Mouse (Mus musculus): ENCODE data around the gene Bcam.
A peak's percentile ranks its signal among the peaks of the same experiment; 100 is the strongest.

Bcam gene

DNA sequence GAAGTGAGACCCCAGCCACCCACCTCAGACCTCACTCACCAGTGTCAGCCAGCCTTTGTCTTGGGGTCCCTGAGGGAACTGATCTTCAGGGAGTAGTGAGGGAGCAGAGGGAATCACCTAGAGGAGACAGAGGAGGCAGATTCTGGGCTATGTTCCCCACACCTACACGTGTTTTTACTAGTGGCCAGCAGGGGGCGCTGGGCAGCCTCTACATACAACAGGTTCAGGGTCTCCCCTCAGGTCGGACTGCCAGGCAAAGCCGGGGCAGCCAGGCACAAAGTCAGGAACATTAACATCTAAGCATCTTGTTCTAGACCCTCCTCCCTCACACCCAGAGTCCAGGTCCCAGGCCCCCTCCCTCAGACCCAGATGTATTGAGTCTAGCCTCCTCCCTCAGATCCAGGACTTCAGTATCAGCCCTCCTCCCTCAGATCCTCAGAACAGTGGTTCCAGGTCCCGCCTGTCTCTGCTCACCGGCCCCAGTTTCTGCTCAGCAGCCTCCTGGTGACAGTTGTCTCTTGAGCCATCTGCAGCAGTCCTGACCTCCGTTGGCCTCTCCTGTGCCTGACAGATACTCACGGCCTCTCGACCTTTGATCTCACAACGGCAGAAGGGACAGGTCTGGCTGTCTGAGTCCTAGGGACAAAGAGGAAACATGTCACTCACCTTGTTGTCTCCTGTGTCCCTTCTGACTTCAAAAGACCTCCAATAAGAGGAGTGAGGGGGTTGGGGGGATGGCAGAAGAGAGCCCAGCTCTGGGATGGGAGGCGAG is 14.1 kb upstream of the Bcam start:
- no peak for DNase-seq

DNA sequence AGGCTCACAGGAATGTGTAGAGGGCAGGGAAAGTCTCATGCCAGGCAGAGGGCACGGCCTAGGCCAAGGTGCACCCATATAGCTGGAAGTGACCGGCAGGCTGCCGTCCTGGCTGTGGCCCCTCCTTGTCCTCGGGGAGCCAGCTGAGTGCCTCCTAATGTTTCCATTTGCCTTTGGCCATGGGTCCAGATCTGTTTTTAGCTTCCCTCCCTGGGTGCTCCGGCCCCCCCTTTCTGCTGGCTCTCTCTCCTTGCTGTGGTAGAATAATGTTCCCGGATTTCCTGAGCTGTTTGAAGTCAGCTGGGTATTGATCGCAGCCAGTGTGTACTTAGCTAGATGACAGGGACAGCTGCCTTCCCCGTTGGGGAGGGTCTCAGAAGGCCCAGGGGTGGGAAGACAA is 12.8 kb upstream of the Bcam start:
- DNase-seq, result peak; percentile 55

DNA sequence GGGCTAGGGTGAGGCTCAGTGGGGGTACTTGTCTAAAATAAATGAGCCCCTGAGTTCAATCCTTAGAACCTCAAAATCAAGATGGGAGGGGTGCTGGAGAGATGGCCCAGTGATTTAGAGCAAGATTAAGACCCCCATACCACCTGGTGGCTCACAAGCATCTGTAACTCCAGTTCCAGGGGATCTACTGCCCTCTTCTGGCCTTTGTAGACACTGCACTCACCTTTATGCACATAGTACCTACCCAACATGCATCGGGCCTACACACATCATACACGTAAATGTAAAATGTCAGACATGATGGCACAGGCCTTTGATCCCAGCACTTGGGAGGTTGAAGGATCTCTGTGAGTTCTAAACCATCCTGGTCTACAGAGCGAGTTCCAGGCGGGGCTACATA is 11.8 kb upstream of the Bcam start:
- DNase-seq, result peak; percentile 70

DNA sequence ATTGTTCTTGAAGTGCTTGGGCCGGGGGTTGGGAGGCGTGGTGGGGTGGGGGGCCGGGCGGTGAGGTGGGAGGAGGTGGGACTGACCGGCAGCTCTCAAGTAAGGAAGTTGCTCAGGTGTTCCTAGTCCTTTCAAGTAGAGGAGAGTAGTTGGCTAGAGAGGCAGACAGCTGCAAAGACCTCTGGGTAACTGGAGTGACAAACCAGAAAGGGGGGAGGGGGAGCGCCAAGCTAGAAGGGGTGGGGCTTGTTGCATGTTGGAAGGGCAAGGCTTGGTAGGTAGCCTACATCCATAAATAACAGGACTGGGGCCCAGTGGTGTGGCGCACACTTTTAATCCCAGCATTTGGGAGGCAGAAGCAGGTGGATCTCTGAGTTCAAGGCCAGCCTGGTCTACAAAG is 10.9 kb upstream of the Bcam start:
- DNase-seq, result no peak

DNA sequence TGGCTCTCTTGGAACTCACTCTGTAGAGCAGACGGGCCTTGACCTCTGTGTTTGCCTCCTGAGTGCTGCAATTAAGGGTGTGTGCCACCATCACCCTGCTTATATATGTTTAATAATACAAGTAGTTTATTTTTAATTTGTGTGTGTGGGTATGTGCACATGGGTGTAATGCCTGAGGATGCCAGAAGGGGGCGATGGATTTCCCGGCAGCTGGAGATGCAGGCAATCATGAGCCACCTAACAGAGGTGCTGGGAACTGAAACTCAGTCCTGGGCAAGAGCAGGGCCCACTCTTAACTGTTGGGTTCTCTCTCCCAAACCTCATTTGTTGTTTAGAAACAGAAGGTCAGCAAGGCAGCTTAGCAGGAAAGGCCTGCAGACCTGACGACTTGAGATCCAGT is 9.1 kb upstream of the Bcam start:
- DNase-seq, result no peak

DNA sequence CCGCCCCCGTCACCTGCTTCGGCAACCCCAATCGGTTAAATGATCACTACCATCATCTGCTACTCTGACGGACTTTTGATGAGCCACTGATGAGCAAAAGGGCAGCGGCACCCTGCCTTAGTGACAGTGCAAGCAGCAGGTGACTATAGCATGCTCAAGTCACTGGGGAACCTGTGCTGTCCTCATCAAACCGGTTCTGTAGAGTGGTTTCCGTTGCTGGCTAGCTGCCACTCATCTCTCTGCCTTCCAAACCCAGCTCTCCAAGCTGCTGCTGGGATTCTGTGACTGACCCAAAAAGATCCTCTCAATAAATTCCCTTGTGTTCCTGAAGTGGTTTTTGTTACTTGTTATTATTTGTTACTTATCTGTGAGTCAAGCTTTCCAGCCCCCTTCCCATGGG is 7.8 kb upstream of the Bcam start:
- DNase-seq, result peak; percentile 77

DNA sequence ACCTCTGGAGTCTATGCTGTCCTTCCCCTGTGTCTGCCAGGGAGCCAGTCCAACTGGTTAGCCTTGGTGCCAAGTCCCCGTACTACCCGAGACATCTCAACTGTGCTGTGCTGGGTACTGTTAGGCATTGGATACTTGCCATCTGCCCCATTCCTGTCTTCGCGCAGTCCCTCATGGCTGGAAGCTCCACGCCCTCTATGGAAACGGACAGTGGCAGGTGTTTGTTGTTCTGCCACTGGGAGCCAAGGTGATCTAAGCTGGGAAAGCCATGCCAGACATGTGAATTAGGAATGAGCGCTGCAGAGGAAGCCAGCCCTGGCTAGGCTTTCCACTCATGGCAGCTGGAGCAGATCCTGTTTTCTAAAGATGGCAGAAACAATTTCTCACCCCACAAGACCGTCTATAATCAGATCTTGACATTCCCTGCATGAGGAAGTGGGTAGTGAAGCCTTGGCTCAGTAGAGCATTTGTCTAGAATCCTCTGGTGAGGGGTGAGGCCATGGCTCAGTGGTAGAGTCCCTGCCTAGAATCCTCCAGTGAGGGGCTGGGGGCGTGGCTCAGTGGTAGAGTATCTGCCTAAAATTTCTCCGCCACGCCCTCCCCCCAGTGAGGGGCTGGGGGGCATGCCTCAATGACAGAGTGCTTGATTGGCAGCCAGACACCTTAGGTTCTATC is 6.4 kb upstream of the Bcam start:
- no peak for DNase-seq

DNA sequence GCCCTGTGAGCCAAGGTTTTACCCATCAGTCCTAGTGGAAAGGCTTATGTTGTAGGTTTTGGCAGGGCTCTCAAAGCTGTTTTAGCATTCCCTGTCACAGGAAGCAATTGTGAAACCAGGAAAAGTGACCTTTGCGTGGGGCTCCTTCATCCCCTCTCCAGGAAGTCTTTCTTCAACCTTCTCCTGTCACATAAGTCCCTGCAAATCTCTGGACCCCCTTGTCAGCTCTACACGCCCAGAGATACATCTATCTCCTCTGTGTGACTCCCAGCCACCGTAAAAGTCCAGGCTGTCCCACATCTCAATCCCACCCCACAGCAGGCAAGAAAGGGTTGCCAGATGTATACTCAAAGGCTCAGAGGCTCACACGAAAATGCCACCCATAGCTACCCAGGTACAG is 866 bp upstream of the Bcam start:
- no peak for DNase-seq

DNA sequence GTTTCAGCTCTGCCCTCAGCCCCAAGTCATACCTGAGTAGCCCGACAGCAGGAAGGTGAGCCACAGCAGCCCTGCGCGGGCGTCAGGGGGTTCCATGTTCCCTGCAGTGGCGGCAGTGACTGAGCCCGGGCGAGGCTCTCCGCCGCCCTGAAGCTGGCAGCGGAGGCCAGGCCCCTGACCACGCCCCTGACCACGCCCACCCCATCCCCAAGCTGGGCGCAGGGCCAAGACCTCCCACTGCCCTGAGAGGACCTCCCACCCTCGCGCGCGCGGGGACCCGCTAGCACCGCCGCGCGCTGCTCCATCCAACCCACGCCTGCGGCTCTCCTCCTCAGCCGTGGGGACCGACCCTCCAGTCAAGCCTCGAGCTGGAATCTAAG is 451 bp downstream of the Bcam start:
- peak; percentile 97 for DNase-seq

DNA sequence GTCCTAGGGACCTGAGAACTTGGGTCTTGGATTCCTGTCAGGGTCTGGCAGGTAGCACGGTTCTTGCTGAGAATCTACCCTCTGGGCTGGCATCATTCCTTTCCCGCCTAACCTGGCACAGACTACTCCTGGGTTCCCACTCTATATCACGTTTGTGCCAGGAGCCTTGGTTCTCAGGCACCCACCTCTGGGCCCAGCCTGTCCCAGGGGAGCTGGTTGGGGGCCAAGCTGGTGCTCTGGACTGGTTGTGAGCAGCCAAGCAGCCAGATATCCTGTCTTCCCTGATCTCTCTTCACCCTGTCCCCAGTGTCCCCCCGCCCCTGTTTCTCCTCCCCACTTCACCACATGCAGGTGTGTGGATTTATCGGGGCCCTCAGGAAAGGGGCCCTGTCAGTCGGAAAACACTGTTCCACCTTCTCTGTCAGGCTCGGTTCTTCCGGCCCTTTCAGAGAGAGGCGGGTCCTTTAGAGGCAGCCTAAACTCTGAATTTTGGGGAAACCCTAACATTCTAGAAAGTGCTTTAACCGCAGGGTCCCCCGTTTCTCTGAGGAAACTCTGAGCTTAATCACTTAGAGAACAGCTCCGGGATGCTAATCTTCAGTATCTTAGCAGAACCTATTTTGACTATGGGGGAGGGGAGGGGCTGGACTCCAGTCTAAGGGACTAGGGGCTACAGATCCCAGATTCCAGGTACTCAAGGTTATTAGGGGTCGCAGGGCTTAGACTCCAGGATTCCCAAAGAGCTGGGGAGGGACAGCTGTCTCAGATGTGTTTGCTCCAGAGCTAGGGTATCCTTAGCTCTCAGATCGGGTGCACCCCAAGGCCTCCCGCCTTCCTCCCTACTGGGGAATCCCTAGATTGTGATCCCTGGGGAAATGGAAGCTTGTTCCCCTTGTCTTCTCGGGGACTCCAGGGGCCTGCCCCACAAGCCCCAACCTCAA is 1.1 kb downstream of the Bcam start:
- no peak for DNase-seq

DNA sequence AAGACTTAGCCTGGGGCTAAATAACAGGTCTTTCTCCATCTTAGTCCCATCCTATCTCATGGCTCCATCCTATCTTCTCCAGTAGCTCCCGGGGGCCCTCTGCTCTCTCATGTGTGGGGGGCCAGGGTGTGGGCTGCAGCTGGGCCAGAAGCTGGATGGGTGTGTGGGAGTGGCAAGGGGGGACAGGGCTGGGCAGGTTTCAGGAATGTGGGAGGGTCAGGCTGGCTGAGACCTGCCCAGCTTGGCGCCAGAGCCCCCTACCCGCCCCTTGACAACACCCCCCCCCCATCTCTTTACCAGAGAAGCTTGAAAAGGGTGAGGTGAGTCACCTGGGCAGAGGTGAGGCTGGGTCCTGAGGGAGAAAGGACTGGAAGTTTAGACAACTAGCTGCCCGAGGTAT is 1.8 kb downstream of the Bcam start:
- no peak for DNase-seq

DNA sequence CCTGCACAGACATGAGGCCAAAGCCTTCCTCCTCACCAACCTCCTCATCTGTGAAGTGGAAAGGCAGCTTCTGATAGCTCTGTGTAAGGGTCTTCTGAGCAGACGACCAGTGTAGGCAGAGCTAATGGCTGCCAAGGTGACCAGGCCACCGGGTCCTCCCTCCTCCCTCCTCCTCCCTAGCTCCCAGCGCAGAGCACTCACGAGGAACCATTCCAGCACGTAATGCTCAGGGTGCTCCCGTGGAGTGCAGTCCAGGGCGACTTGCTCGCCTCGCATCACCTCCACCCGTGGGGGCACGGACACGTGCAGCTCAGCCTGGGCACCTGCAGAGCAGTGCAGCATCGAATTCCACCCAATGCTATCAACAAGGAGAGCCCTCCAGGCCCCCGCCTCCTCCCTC is 2.6 kb downstream of the Bcam start:
- DNase-seq, result no peak

DNA sequence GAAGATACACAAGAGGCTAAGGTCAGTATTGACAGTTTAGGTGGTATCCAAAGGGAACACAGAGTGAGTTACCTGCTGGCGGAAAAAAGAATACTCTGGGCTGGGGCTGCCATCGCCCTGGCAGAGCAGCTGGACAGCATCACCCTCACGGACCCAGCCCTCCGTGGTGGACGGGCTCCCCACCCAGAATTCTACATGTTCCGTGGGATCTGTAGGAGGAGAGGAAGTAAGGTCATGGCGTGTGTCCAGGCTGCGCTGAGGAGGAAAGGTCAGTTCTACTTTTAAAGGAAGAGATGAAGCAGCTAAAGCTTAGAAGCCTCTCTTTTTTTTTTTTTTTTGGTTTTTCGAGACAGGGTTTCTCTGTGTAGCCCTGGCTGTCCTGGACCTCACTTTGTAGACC is 6.2 kb downstream of the Bcam start:
- no peak for DNase-seq

DNA sequence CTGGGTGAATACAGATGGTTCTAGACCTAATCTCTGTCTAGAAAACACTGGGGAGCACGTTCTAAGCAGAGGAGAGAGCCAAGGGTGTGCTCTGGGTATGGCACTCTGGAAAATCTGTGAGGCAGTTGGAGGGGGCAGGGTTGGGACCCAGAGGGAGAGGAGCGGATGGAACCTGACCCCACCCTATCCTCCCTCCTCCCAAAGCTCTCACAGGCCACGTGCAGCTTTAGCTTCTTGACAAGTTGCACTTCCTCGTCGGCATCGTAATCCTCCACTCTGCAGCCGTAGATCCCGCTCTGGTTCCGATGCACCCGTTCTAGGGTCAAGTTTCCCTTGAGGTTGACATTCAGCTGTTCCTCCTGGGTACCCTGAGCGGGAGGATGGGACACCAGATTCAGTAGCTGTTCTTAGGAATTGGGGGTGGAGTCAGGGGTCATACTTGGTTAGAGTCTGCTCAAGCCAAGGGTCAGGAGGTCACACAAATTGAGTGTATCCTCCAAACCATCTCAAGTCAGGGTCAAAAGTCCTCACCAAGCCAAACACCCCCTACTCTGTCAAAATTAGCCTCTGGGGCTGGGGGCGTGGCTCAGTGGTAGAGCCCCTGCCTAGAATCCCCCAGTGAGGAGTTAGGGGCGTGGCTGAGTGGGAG is 6.9 kb downstream of the Bcam start:
- DNase-seq, result peak; percentile 23

DNA sequence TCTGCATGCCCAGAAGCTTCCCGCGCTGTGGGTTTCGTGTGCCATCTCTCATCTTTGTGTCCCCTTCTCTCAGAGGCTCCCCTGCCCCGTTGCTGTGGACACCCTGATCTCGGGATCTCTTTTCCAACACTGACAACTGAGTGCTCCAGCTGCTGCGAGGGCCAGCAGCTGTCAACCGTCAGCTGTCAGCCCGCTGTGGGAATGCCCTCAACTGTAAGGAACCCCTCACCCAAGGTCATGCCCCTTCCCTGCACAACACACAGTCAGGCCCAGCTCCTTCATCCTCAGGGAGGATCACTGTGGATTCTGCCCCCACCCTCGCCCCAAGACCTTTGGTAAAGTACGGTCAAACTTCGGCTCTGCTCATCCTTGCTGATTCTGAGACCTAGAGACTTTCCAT is 8.5 kb downstream of the Bcam start:
- DNase-seq, result no peak

DNA sequence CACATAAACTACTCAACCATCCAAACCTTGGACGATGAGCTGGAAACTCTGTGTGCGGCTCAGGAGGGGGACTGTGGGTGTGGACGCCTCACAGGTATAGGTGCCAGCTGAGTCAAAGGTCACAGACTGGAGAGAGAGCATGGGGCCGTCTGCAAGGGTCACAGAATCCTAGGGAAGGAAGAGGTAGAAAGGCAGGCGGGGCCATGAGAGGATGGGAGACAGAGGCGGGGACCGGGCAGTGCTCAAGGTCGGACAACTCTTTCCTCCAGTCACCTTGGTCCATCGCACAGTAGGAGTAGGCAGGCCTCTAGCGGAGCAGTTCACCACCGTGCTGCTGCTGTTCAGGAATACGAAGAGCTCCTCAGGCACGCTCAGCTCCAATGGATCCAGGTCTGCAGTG is 10.8 kb downstream of the Bcam start:
- DNase-seq, result no peak

DNA sequence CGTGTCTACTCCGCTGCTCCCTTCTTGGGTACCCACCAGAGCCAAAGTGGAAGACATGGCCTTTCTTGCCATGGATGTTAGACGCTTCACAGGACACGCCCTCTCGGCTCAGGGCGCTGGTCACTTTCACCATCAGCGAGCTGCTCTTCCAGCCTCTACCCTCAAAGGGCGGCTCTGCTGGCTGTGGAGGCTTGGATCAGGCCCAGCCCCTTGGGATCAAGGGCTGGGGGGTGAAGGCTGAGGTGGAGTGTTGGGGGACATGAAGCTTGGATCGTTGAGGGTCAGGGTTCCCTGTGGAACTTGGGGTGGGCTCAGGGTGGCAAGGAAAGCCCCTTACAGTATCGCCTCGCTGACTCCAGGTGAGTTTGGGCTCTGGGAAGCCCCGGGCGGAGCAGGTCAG is 12.2 kb downstream of the Bcam start:
- DNase-seq, result no peak

DNA sequence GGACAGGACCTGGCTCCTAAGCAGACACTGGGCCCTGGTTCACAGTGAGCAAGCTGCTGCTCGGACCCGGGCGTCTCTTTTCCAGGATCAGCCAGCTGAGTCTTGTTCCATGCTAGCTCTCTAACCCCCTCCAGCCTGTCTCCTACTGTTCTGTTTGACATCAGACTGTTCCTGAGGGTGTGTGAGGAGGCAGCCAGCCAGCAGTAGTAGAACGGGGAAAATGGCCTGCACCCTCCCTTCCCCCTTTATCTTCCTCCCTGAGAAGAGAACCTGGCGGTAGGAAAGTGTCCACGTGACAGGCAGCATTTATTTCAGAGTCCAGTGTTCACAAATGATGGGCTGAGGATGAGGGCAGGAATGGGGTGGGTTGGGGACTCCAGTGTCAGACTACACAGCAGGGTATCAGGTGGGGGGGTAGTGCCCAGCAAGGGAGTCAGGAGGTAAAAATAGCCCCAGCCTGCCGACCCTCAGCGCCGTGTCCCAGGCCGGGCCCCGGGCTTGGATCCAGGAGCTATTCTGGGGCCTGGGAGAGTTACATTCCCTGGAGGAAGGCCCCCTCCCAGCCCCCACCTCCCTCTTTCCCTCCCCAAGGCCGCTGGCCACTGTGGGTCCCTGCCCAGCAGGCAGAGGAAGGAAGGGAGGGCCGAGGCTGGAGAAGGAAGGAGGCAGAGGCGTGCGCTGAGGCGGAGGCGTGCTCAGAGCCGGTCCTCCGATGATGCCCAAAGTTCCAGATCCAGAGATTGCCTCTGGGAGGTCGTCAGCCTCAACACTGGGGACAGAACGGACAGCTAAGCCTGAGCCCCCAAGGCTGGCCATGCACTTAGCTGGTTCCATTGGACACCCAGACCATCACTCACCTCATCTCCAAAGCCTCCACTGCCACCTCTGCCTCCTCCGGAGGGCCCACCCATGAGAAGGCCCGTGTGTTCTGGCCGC is 14.7 kb downstream of the Bcam start:
- peak; percentile 76 for DNase-seq

DNA sequence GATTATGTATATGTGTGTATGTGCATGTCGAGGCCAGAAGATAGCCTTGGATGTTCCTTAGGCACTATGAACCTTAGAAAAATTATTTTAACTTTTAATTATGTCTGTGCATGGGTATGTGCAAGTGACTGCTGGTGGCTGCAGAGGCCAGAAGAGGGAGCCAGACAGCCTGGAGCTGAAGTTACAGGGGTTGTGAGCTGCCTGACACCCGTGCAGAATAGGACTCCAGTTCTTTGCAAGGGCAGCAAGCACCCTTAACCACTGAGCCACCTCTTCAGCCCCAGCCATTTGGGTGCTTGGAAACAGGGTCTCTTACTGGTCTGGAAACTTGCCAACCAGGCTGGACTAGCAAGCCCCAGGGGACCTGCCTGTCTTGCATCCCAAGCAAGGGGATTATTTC is 15.8 kb downstream of the Bcam start:
- no peak for DNase-seq

DNA sequence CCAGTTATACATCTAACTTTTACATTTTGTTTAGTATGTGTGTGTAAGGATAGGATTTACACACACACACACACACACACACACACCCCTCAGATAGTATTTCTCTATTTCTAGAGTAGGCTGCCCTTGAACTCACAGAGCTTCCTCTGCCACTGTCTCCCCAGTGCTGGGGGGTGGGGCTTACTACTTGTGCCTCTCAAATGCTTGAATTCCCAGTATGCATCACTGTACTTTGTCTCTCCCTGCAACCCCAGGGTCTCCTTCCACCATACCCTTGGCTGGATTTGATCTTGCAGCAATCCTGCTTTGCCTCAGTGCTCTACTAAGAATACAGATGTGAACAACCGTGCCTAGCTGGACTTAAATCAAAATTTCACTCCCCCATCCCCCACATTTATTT is 16.8 kb downstream of the Bcam start:
- no peak for DNase-seq

DNA sequence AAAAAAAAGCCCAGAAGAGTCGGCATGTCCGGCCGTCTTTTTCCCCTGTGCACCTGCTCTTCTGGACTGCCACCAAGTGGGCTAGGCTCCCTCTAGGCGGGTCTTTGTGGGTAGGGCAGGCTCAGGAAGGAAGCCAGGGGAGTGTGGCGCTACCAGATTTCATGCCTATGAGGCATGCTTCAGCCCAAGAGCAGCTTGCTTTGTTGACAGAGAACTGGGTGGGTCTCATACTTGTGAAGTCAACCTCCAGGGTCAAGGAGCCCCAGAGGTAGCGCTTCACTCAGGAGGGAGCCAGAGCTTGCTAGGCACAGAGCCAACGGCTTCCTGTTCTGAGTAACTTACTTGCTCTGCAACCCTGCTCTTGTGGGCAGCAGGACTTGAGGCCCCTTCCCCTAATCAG is 17.2 kb downstream of the Bcam start:
- DNase-seq, result peak; percentile 84

DNA sequence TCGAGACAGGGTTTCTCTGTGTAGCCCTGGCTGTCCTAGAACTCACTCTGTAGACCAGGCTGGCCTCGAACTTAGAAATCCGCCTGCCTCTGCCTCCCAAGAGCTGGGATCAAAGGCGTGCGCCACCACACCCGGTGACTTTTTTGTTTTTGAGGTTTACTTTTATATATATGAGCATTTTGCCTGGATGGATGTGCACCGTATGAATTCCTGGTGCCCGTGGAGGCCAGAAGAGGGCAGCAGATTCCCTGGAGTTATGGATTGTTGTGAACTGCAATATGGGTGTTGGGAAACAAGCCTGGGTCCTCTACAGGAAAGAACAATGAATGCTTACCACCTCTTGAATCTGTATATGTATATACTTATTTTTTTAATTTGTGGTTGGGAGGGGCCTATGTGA is 18.2 kb downstream of the Bcam start:
- peak; percentile 35 for DNase-seq
